Mouse (Mus musculus) thymus, postnatal 10 days (tissue): Measurements from ENCODE around the gene Cideb.

Experiments
- DNase-seq, 2 experiments: peaks; one replicate each; pipeline ENCODE4 v3.0.0; 2021; ENCODE audit warnings: low spot score in 2 of 2

Cideb gene

GRCm38 (mm10) chr14:55722438-55722945 is 35.8 kb downstream of the Cideb start:
- no peak for DNase-seq

DNA sequence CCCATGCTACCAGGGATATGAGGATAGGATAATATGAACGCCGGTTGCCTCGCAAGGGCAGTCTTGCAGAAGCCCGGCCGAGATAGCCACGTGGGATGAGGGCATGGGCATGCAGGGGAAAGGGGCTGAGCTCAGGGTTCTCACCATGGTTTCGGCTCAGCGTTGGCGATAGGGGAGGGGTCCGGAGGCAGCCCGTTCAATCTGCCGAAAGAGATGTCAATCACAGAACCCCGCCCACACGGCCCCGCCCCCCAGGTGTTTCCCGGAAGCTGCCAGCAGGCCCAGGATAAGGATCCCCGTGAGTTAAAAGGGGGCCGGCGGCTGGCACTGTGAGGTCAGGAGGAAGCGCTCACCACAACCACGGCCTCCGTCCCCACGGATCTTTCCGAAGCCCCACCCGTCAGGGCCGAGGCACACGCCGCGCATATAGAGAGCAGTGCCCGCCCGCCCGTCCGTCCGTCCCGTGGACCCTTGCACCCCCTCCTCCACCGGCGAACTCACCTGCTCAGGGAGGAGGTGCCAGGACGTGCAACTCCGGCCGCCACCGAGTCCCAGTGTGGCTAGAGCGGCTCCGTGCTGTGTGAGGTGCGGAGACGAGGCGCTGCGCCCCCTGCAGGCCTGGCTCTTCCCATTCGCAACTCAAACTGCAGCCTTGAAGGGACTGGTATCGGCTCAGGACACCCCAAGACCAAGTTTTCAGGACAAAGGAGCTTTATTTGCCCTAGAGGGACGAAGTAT is 36.4 kb downstream of the Cideb start, which contains the start of gene Rabggta:
TSS of gene Rabggta (minus strand) at position 564 of the 738 bp plus-strand sequence.
- DNase-seq: peak; percentile 96 to 97

DNA sequence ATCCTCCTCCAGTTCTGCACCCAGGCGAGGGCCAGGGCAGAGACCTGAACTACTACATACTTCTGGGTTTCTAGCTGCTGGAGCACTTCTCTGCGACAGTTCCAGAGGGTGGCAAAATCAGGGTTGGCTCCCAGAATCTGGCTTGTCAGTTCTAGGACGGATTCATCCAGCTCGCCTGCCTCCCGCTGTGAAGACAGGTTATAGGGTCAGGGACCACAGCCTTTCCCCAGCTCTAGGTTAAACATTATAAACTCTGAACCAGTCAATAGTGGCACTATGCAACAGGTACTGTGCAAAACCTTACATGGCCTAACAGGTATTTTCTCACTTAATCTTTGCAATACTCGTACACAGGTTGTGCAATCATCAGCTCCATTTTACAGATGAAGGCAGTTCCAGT is 37.2 kb downstream of the Cideb start:
- no peak for DNase-seq

- DNase-seq: no peak
These were observed 37.6 kb downstream of the Cideb start for GRCm38 (mm10) chr14:55720666-55721065.

GRCm38 (mm10) chr14:55719737-55720136 is 38.5 kb downstream of the Cideb start:
- DNase-seq: no peak

- DNase-seq: no peak
These were observed 41.4 kb downstream of the Cideb start for GRCm38 (mm10) chr14:55716884-55717283.

DNA sequence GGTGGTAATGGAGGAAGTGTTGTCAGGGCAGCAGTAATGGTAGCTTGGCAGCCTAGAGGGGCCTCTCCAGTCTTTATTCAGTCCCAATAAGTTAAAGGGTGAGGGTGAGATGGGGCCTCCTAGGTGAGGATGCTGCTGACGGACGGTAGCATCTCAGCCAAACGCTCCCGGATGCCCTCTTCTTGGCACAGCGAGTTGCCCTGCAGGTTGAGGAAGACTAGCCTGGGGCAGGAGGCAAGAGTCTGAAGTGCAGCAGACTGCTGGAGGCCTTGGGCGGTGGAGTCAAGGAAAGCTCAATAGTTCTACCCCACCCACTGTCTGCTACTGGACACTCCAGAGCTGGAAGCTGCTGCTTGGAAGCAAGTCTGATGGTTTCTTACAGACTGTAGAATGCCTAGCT is 42.0 kb downstream of the Cideb start:
- no peak for DNase-seq

GRCm38 (mm10) chr14:55714893-55715292 is 43.4 kb downstream of the Cideb start:
- DNase-seq: no peak

- DNase-seq: no peak
These were observed 44.5 kb downstream of the Cideb start, which contains the start of gene Tgm1 for GRCm38 (mm10) chr14:55713729-55714122. Tgm1 (minus strand) TSS chr14:55713926.

DNA sequence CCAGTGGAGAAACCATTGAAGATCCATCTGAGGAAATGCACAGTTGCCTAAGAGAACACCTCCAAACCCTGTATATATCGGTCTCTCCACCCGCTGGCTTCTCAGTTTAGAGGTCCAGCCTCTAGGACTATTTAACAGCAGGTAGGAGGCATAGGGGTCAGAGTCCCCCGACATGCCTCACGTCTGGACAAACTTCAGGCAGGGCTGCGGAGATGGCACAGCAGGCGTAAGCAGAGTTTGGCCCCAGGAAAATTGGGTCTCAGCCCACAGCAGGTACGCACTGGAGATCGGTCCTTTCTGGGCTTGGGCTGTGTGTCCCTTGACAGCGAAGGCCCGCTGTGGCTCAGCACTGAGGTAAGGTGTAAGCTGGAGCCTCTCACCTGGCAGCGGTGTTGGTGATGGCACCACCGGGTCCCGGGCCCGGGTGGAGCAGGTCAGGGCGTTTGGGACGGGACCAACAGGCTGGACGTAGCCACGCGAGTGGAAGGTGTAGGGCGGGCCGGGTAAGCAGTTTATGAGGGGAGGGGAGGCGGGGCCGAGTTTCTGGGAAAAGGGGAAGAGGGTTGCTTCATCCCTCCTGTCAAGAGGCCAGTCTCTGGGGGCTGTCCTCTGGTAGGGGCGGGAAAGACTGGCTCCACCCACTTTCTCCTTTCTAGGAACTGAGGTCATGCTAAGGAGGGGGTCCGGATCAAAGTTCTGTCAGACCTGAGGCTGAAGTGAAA is 45.1 kb downstream of the Cideb start:
- no peak for DNase-seq

GRCm38 (mm10) chr14:55711786-55712185 is 46.5 kb downstream of the Cideb start:
- no peak for DNase-seq

GRCm38 (mm10) chr14:55709509-55709908 is 48.7 kb downstream of the Cideb start:
- DNase-seq: no peak

DNA sequence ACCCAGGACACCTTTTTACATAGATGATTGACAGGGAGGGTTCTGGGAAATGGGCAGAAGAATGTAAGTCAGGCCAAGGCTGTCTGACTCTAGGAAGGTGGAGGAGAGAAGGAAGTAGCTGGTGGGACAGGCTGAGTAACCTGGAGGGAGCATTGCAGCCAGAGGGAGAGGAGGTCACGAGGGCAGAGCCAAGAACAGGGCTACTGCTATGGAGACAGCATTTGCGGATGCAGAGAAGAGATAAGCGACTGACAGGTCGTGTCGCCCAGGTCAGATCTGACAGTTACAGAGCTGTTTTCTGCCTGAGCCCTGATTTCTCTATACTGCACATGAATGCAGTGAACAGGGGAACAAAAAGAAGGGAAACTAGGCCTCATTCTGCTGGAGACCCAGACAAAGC is 50.9 kb downstream of the Cideb start:
- no peak for DNase-seq

- no peak for DNase-seq
These were observed 52.1 kb downstream of the Cideb start for GRCm38 (mm10) chr14:55706051-55706600.
